Mouse (Mus musculus): Measurements from ENCODE around the gene Rrh.

The Rrh gene

DNA sequence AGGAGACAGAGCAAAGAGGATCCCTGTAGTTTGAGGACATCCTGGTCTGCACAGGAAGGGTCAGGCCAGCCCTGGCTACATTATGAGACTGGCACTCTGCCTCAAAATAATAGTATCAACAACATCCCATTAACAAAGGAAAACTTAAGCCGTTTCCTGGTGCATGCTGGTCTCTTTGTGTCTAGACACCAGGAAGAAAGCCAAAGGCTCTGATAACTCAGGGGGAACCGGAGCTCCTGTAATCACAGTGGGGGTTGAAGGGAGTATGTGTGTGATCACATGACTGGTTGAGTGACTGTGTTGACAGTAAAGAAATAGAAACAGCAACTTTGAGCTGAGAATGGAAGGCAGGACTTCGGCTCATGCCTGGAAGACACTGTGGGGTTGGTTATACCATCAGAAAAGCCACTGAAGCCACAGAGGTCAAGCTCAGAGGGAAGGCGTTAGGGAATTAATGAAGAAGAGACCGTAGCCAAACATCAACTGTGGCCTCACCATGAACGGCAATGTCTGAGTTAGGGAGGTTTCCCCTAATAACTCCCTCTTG, 13.1 kb upstream of the Rrh start, which contains the start of gene Cfi:
TSS of gene Cfi (plus strand) at position 497 of the 547 bp plus-strand sequence.
- peaks cover 22% of the 10 kb centered on the region for H3K4me1 ChIP-seq (replicated peaks; ENCODE audit: low read depth, low read length)
- no peaks in the 10 kb centered on the region for H3K9me3 ChIP-seq (ENCODE audit: low read length)
- H3K4me3 ChIP-seq (replicated peaks; ENCODE audit: low read length), result no peak within 1 kb of the TSS
- no peaks in the 10 kb centered on the region for H3K36me3 ChIP-seq (ENCODE audit: insufficient read depth, low read length)
- TF ChIP-seq CTCF (conservative IDR thresholded peaks at IDR 0.05; ENCODE audit: low read length) (no peak), POU5F1 (IDR thresholded peaks at IDR 0.05; ENCODE audit: borderline replicate concordance, low read length) (no peak), NANOG (IDR thresholded peaks at IDR 0.05; ENCODE audit: borderline replicate concordance, low read length) (no peak)
- 0 out of 2 replicates have a peak, but pooled peaks cover 3% of the 10 kb centered on the region for H3K27me3 ChIP-seq (ENCODE audit: insufficient read depth, low read length)

DNA sequence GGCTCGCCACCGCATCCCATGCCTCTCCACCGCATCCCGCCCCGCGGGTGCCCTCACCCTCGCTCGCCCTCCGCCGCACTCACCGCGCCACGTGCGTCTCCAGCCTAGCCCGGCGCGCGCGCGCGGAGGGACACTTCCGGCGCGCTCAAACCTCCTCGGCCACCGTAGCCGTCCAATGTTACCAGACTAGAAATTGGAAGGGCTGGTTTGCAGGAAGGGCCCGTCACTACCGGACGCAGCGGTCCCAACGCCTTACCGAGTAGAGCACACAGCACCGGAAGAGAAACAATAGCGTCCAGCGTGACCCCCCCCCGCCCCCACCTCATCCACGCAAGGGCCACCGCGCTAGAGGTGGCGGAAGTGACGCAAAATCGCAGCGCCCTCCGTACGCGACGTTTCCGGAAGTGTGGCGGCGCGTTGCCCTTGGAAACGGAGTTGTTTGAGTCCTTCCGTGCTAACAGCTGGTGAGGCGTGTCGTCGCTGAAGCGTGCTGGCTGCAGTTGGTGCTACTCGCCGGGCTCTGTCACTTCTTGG, 8.7 kb upstream of the Rrh start, which contains the start of gene Gar1:
TSS of gene Gar1 (minus strand) at position 362 of the 534 bp plus-strand sequence.
- no peaks in the 10 kb centered on the region for H3K9me3 ChIP-seq (ENCODE audit: low read length)
- TF ChIP-seq NANOG (IDR thresholded peaks at IDR 0.05; ENCODE audit: borderline replicate concordance, low read length) (no peak), POU5F1 (IDR thresholded peaks at IDR 0.05; ENCODE audit: borderline replicate concordance, low read length) (no peak)
- no peaks in the 10 kb centered on the region for H3K27me3 ChIP-seq (ENCODE audit: insufficient read depth, low read length)
- H3K36me3 ChIP-seq (ENCODE audit: insufficient read depth, low read length), result peaks cover 38% of the 10 kb centered on the region
- H3K4me1 ChIP-seq (replicated peaks; ENCODE audit: low read depth, low read length), result peaks cover 47% of the 10 kb centered on the region
- peak within 1 kb of the TSS; percentile 98 for H3K4me3 ChIP-seq (replicated peaks; ENCODE audit: low read length)

GRCm38 (mm10) chr3:129830626-129831025, 8.2 kb upstream of the Rrh start:
- peaks cover 43% of the 10 kb centered on the region for H3K4me1 ChIP-seq (replicated peaks; ENCODE audit: low read depth, low read length)
- TF ChIP-seq NANOG (IDR thresholded peaks at IDR 0.05; ENCODE audit: borderline replicate concordance, low read length), result no peak
- no peak for TF ChIP-seq POU5F1 (IDR thresholded peaks at IDR 0.05; ENCODE audit: borderline replicate concordance, low read length)
- no peak for TF ChIP-seq CTCF (conservative IDR thresholded peaks at IDR 0.05; ENCODE audit: low read length)
- no peaks in the 10 kb centered on the region for H3K27me3 ChIP-seq (ENCODE audit: insufficient read depth, low read length)
- peaks cover 42% of the 10 kb centered on the region for H3K36me3 ChIP-seq (ENCODE audit: insufficient read depth, low read length)
- peak overlapping the region; percentile 98 for H3K4me3 ChIP-seq (replicated peaks; ENCODE audit: low read length)
- H3K9me3 ChIP-seq (ENCODE audit: low read length), result no peaks in the 10 kb centered on the region

DNA sequence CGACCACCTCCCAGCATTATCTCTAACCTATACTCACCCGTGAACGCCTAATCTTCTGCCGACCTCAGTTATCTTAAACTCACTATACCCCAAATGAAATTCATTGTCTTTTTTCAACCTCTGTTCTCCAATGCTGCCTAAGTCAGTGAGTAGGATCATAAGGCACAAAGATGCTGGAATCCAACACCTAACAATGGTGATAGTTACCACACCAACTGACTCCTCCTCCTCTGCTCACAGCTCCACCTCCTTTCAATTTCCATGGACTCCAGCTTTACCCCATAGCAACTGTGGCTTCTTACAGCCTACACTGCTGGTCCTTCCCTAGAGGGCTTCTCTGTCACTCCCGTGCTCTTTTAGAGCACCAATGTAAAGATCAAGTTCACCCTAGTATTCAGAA, 5.3 kb upstream of the Rrh start:
- Histone ChIP-seq H3K27me3 (ENCODE audit: insufficient read depth, low read length) (no peaks in the 10 kb centered on the region), H3K4me1 (replicated peaks; ENCODE audit: low read depth, low read length) (peaks cover 36% of the 10 kb centered on the region), H3K4me3 (replicated peaks; ENCODE audit: low read length) (no peak overlapping the region), H3K9me3 (ENCODE audit: low read length) (no peaks in the 10 kb centered on the region), H3K36me3 (ENCODE audit: insufficient read depth, low read length) (peaks cover 71% of the 10 kb centered on the region)
- TF ChIP-seq CTCF (conservative IDR thresholded peaks at IDR 0.05; ENCODE audit: low read length) (no peak), NANOG (IDR thresholded peaks at IDR 0.05; ENCODE audit: borderline replicate concordance, low read length) (no peak), POU5F1 (IDR thresholded peaks at IDR 0.05; ENCODE audit: borderline replicate concordance, low read length) (no peak)

DNA sequence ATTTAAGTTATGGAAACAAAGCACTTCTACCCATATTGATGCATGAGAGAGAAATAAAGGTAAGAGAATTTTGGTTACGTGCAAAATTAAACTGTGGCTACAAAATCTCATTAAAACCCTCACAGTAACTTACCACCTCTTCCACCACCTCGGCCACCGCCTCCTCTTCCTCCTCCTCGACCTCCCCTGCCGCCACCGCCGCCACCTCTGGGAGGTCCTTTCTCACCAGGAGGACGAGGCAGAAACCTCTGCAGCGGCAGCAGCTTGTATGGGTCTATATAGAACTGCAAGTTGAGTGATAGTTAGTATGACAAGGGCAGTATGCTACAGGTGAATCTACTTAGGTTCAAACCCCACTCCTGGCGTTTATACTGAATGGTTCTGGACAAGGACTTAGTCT, 4.3 kb upstream of the Rrh start:
- Histone ChIP-seq H3K4me1 (replicated peaks; ENCODE audit: low read depth, low read length) (peaks cover 34% of the 10 kb centered on the region), H3K36me3 (ENCODE audit: insufficient read depth, low read length) (peaks cover 81% of the 10 kb centered on the region), H3K27me3 (ENCODE audit: insufficient read depth, low read length) (no peaks in the 10 kb centered on the region), H3K4me3 (replicated peaks; ENCODE audit: low read length) (no peak overlapping the region), H3K9me3 (ENCODE audit: low read length) (no peaks in the 10 kb centered on the region)
- no peak for TF ChIP-seq NANOG (IDR thresholded peaks at IDR 0.05; ENCODE audit: borderline replicate concordance, low read length)
- TF ChIP-seq POU5F1 (IDR thresholded peaks at IDR 0.05; ENCODE audit: borderline replicate concordance, low read length), result no peak
- no peak for TF ChIP-seq CTCF (conservative IDR thresholded peaks at IDR 0.05; ENCODE audit: low read length)

DNA sequence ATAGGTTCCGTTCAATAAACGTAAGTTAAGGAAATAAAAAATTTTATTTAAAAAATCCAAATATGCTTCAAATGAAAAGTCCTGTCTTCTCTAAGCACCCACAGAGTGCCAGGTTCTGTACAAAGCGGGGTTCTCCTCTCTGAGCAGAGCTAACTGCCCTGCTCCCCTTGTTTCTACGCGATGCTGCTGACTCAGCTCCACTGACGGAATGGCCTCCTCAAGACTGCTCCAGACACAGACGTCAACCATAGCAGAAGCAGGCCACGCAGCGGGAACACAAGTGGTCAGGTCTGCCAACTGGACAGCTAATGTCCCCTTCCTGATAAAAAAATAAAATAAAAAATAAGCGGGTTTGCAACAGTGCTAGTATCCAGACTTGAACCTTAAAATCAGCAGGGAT, 2.5 kb upstream of the Rrh start:
- Histone ChIP-seq H3K36me3 (ENCODE audit: insufficient read depth, low read length) (peaks cover 82% of the 10 kb centered on the region), H3K4me3 (replicated peaks; ENCODE audit: low read length) (no peak overlapping the region), H3K27me3 (ENCODE audit: insufficient read depth, low read length) (no peaks in the 10 kb centered on the region), H3K9me3 (ENCODE audit: low read length) (no peaks in the 10 kb centered on the region), H3K4me1 (replicated peaks; ENCODE audit: low read depth, low read length) (peaks cover 29% of the 10 kb centered on the region)
- no peak for TF ChIP-seq POU5F1 (IDR thresholded peaks at IDR 0.05; ENCODE audit: borderline replicate concordance, low read length)
- no peak for TF ChIP-seq CTCF (conservative IDR thresholded peaks at IDR 0.05; ENCODE audit: low read length)
- no peak for TF ChIP-seq NANOG (IDR thresholded peaks at IDR 0.05; ENCODE audit: borderline replicate concordance, low read length)

DNA sequence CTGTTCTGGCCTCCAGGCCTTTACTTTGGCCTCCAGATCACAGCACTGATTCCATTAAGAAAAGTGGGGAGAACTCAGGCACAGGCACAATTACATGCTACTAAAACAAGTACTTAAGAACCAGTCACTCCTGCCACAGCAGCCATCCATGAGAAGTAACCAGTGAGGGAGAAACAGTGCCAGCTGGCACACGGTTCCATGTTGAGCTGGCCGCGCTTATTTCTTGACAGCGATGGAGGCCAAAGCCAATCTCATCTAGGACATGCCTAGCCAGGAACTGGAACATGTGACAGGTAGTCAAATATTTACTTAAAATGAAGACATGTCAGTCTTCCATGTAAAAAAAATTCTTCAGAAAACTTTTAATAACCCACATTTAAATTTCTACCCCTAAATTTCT, 1.8 kb upstream of the Rrh start:
- no peak overlapping the region for H3K4me3 ChIP-seq (replicated peaks; ENCODE audit: low read length)
- peaks cover 22% of the 10 kb centered on the region for H3K4me1 ChIP-seq (replicated peaks; ENCODE audit: low read depth, low read length)
- peaks cover 78% of the 10 kb centered on the region for H3K36me3 ChIP-seq (ENCODE audit: insufficient read depth, low read length)
- no peaks in the 10 kb centered on the region for H3K9me3 ChIP-seq (ENCODE audit: low read length)
- no peaks in the 10 kb centered on the region for H3K27me3 ChIP-seq (ENCODE audit: insufficient read depth, low read length)
- no peak for TF ChIP-seq NANOG (IDR thresholded peaks at IDR 0.05; ENCODE audit: borderline replicate concordance, low read length)
- no peak for TF ChIP-seq POU5F1 (IDR thresholded peaks at IDR 0.05; ENCODE audit: borderline replicate concordance, low read length)
- TF ChIP-seq CTCF (conservative IDR thresholded peaks at IDR 0.05; ENCODE audit: low read length), result no peak

DNA sequence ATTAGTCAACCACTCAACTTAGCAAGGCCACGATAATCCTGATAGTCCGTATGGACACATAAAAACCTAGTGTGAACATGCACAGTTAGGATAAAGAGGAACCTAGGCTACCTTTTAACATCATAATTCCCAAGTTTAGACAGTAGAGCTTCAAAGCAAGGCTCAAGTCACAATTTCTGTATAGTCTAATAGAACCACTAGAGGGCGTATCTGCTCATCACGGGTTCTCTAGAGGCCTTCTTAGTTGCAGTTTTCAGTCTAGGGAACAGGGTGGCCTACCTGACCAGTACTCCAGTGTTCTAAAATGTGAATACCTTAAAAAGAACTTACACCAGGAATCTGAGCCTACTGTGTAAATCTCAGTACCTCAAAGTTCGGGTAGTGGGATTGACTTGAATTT, 906 bp upstream of the Rrh start:
- TF ChIP-seq POU5F1 (IDR thresholded peaks at IDR 0.05; ENCODE audit: borderline replicate concordance, low read length) (no peak), CTCF (conservative IDR thresholded peaks at IDR 0.05; ENCODE audit: low read length) (peak; percentile 51)
- peaks cover 13% of the 10 kb centered on the region for H3K4me1 ChIP-seq (replicated peaks; ENCODE audit: low read depth, low read length)
- no peaks in the 10 kb centered on the region for H3K27me3 ChIP-seq (ENCODE audit: insufficient read depth, low read length)
- no peaks in the 10 kb centered on the region for H3K9me3 ChIP-seq (ENCODE audit: low read length)
- peaks cover 69% of the 10 kb centered on the region for H3K36me3 ChIP-seq (ENCODE audit: insufficient read depth, low read length)
- H3K4me3 ChIP-seq (replicated peaks; ENCODE audit: low read length), result no peak overlapping the region

DNA sequence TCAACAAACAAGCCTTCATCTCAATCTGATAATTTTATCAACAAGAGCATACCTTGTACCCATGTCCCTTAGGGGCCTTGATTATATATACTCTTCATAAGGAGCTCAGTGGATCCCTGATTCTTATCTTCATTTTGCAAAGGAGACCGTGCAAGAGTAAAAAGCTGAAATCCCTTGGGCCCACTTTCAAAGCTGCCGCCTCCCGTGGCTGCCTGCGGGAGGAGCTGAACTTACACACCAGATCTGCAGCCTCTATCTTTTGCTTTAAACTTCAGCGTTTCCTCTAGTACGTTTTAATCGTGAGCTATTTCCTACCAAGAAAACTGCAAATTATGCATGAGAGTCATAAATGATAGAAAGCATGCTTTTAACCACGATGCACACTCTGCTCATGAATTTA, 651 bp downstream of the Rrh start:
- Histone ChIP-seq H3K4me1 (replicated peaks; ENCODE audit: low read depth, low read length) (0 out of 2 replicates have a peak, but pooled peaks cover 1% of the 10 kb centered on the region), H3K27me3 (ENCODE audit: insufficient read depth, low read length) (no peaks in the 10 kb centered on the region), H3K9me3 (ENCODE audit: low read length) (no peaks in the 10 kb centered on the region), H3K4me3 (replicated peaks; ENCODE audit: low read length) (no peak overlapping the region), H3K36me3 (ENCODE audit: insufficient read depth, low read length) (peaks cover 54% of the 10 kb centered on the region)
- TF ChIP-seq CTCF (conservative IDR thresholded peaks at IDR 0.05; ENCODE audit: low read length), result no peak
- no peak for TF ChIP-seq POU5F1 (IDR thresholded peaks at IDR 0.05; ENCODE audit: borderline replicate concordance, low read length)
- no peak for TF ChIP-seq NANOG (IDR thresholded peaks at IDR 0.05; ENCODE audit: borderline replicate concordance, low read length)

Measured in E14TG2a.4 (cell line).